Mouse (Mus musculus) MN1 (cell line): ENCODE results near the gene Ugdh.

ENCODE experiments used
- DNase-seq: peaks from one replicate; pipeline ENCODE4 v3.0.0-alpha.2; 2016; ENCODE audit warnings: low spot score

The Ugdh gene

GRCm38 (mm10) chr5:65428321-65428720 is 7.4 kb downstream of the Ugdh start:
- DNase-seq: no peak

- DNase-seq: no peak
These were observed 10.5 kb downstream of the Ugdh start for GRCm38 (mm10) chr5:65425251-65425650.

- no peak for DNase-seq
These were observed 11.5 kb downstream of the Ugdh start for GRCm38 (mm10) chr5:65424215-65424614.

- no peak for DNase-seq
These were observed 12.9 kb downstream of the Ugdh start for GRCm38 (mm10) chr5:65422803-65423202.

- no peak for DNase-seq
These were observed 14.9 kb downstream of the Ugdh start for GRCm38 (mm10) chr5:65420822-65421221.

- no peak for DNase-seq
These were observed 16.6 kb downstream of the Ugdh start for GRCm38 (mm10) chr5:65419136-65419535.

- DNase-seq: peak; percentile 65
These were observed 19.9 kb downstream of the Ugdh start for GRCm38 (mm10) chr5:65415653-65416458.

GRCm38 (mm10) chr5:65407989-65408388 is 27.8 kb downstream of the Ugdh start:
- DNase-seq: no peak

- DNase-seq: peak; percentile 79
These were observed 34.3 kb downstream of the Ugdh start for GRCm38 (mm10) chr5:65401251-65401994.

GRCm38 (mm10) chr5:65394425-65394824 is 41.3 kb downstream of the Ugdh start:
- no peak for DNase-seq

- peak; percentile 72 for DNase-seq
These were observed 44.0 kb downstream of the Ugdh start for GRCm38 (mm10) chr5:65391753-65392152.

- DNase-seq: peak; percentile 96
These were observed 44.8 kb downstream of the Ugdh start, which contains the start of the genes Rpl9 and Lias for GRCm38 (mm10) chr5:65390648-65391644. Gene Rpl9, minus strand, starts transcription at chr5:65391444. Gene Lias, plus strand, starts transcription at chr5:65391497.

- no peak for DNase-seq
These were observed 48.5 kb downstream of the Ugdh start for GRCm38 (mm10) chr5:65387008-65387867.

GRCm38 (mm10) chr5:65385704-65386103 is 50.0 kb downstream of the Ugdh start:
- DNase-seq: no peak

- DNase-seq: no peak
These were observed 61.0 kb downstream of the Ugdh start for GRCm38 (mm10) chr5:65374746-65375145.

GRCm38 (mm10) chr5:65371551-65371950 is 64.2 kb downstream of the Ugdh start:
- no peak for DNase-seq

- no peak for DNase-seq
These were observed 67.9 kb downstream of the Ugdh start for GRCm38 (mm10) chr5:65367837-65368236.
